Mouse (Mus musculus) midbrain, embryonic 16.5 days (tissue): ENCODE measurements at regions not wholly inside any gene's neighbourhood (a gene's known extent, or its start where the extent isn't known, plus 50 kb on each side); places are given as distances from the start of the nearest gene placed in this dataset.

Source experiments
- ATAC-seq: fragments of 200-750 bp; cut with Nextera tagmentation; 2 replicates; pipeline ENCODE4 v1.8.0; 2017; ENCODE audit warnings: moderate TSS enrichment
- H3K27ac ChIP-seq: fragments of 300-500 bp; sonication (generic); 2 replicates; pipeline ENCODE4 v1.5.1; 2014; ENCODE audit warnings: mild to moderate bottlenecking, low read length, mixed read lengths
- H3K27me3 ChIP-seq: fragments of 300-500 bp; sonication (generic); 2 replicates; pipeline ENCODE4 v1.6.1; 2014; ENCODE audit warnings: low read depth, low read length, mixed read lengths; ENCODE audit not compliant: control insufficient read depth, insufficient read depth
- H3K36me3 ChIP-seq: fragments of 300-500 bp; sonication (generic); 2 replicates; pipeline ENCODE4 v1.6.1; 2014; ENCODE audit warnings: mild to moderate bottlenecking, low read length, moderate library complexity, mixed read lengths; ENCODE audit not compliant: control insufficient read depth, insufficient read depth
- H3K4me1 ChIP-seq: fragments of 300-500 bp; sonication (generic); 2 replicates; pipeline ENCODE4 v1.6.1; 2014; ENCODE audit warnings: mild to moderate bottlenecking, low read length, mixed read lengths; ENCODE audit not compliant: control insufficient read depth, insufficient read depth
- H3K4me2 ChIP-seq: fragments of 300-500 bp; sonication (generic); 2 replicates; pipeline ENCODE4 v1.6.1; 2014; ENCODE audit warnings: mild to moderate bottlenecking, low read length, mixed read lengths
- H3K4me3 ChIP-seq: fragments of 300-500 bp; sonication (generic); 2 replicates; pipeline ENCODE4 v1.5.1; 2014; ENCODE audit warnings: low read depth, mild to moderate bottlenecking, low read length, moderate library complexity, mixed read lengths
- H3K9ac ChIP-seq: fragments of 300-500 bp; sonication (generic); 2 replicates; pipeline ENCODE4 v1.6.1; 2014; ENCODE audit warnings: low read depth, low read length, mixed read lengths
- H3K9me3 ChIP-seq: fragments of 300-500 bp; sonication (generic); replicated peaks from 2 replicates; pipeline ENCODE4 v1.6.1; 2014; ENCODE audit warnings: mild to moderate bottlenecking, low read length, mixed read lengths; ENCODE audit not compliant: control insufficient read depth, poor library complexity, severe bottlenecking
- WGBS: fragments of 180-500 bp; shearing (Covaris S2); extraction: QIAGEN DNeasy Blood & Tissue Kit; methylation state at CpG from one replicate; pipeline ENCODE4 v1.1.7; 2014; 5-methylcytosine and 5-hydroxymethylcytosine counted together

DNA sequence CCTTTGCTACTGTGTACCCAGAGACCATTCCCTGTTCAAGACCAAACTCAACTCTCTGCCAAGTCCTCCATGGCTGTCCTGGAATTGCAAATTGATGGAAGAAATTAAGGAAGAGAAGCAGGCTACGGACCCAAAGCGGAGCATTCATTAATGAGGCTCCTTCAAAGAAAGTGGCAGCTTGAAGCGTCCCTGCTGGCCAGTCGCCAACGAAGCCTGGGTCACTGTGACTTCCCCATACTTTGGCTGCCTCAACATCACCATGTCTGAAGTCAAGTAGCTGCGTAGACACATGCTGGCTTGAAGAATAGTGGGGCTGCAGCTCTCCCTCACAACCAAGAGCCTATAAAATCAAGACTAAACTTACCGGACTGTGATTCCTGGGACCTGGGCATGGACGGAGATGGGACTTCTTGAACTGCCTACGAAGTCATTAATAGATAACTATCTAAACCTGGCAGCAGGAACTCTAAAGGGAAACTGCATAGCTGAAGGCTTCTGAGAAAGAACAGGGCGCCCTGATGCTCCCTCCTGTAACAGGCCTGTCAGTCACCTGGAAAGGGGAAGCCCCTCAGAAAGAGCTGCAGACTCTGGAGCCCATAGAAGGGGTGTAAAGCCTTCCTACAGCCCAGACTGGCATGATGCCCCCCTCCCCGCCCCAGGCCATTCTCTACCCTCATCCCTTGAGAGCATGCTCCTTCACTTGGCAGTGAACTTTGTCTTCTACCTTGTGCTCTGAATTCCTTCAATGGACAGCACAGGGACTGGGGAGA, 116.0 kb upstream of the Selenok start:
- H3K4me1 ChIP-seq: no peaks in the 10 kb centered on the region
- no peak overlapping the region for H3K27ac ChIP-seq
- H3K9ac ChIP-seq: no peak overlapping the region
- no peaks in the 10 kb centered on the region for H3K36me3 ChIP-seq
- H3K4me3 ChIP-seq: no peak overlapping the region
- no peaks in the 10 kb centered on the region for H3K27me3 ChIP-seq
- H3K4me2 ChIP-seq: no peak overlapping the region
- no peak for ATAC-seq
- no peaks in the 10 kb centered on the region for H3K9me3 ChIP-seq
- 77% methylated on average over 11 of the region's 11 CpGs for WGBS

DNA sequence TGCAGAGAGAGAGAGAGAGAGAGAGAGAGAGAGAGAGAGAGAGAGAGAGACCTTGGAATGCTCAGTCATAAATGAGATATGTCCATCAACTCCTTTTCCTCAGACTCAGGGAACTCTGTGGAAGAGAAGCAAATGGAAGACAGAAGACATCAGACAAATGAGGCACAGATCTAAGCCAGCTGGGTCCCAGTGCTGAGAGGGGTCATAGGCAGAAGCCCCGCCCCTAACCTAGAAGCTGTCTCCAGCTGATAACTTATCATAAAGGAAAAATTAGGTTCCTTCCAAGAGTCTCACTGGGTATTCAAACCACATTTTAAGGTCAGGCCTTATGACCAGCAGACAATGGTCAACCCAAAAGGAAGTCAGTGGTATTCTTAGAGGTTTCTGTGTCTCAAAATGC, 106.1 kb upstream of the Selenok start:
- Histone ChIP-seq H3K36me3 (no peaks in the 10 kb centered on the region), H3K4me2 (no peak overlapping the region), H3K9me3 (no peaks in the 10 kb centered on the region), H3K4me3 (no peak overlapping the region), H3K9ac (no peak overlapping the region), H3K27me3 (no peaks in the 10 kb centered on the region), H3K4me1 (no peaks in the 10 kb centered on the region), H3K27ac (no peak overlapping the region)
- WGBS: 94% methylated on average over 1 of the region's 1 CpGs
- ATAC-seq: no peak

GRCm38 (mm10) chr14:29866455-29867275, 101.4 kb upstream of the Selenok start:
- H3K9me3 ChIP-seq: no peaks in the 10 kb centered on the region
- H3K4me1 ChIP-seq: no peaks in the 10 kb centered on the region
- no peak overlapping the region for H3K4me2 ChIP-seq
- H3K9ac ChIP-seq: no peak overlapping the region
- no peaks in the 10 kb centered on the region for H3K36me3 ChIP-seq
- WGBS: 90% methylated on average over 7 of the region's 7 CpGs
- no peak for ATAC-seq
- no peak overlapping the region for H3K27ac ChIP-seq
- no peaks in the 10 kb centered on the region for H3K27me3 ChIP-seq
- no peak overlapping the region for H3K4me3 ChIP-seq

DNA sequence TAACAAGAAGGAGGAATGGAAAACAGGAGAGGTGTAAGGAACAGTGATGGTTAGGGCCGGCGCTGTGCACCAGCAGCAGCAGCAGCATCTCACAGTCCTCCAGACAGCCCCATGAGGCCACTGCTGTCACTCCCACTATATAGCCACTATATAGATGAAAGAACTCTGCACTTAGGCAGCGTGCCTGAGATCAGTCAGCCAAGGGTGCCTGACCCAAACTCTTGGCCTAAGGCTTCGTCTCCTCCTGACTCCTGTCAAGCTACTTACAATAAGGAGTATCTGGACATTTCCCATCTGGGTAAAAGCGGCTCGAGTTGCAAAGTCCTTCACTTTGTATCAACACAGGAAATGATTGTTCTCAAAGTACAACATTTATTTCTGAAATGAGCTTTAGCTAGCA, 100.8 kb upstream of the Selenok start:
- Histone ChIP-seq H3K27me3 (no peaks in the 10 kb centered on the region), H3K9ac (no peak overlapping the region), H3K9me3 (no peaks in the 10 kb centered on the region), H3K4me3 (no peak overlapping the region), H3K27ac (no peak overlapping the region), H3K36me3 (no peaks in the 10 kb centered on the region), H3K4me2 (no peak overlapping the region), H3K4me1 (no peaks in the 10 kb centered on the region)
- WGBS: 76% methylated on average over 6 of the region's 6 CpGs
- ATAC-seq: no peak

DNA sequence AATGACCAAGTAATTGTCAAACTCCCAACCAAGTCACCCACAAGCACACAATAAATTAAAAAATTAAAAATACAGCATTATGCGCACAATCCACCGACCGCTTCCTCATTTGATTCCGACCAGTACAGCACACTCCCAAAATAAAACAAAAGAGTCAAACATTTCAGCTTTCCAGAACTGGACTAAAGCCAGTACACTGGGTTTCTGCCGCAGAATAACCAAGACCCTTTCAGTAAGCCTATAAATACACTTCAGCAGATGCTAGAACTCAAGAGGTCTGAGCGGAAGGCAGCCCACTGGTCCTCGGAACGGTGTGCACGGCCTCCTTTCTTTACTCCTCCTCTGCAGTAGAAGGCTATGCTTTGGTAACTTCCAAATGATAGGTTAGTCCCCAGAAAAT, 98.2 kb upstream of the Selenok start:
- Histone ChIP-seq H3K9me3 (no peaks in the 10 kb centered on the region), H3K9ac (no peak overlapping the region), H3K4me3 (no peak overlapping the region), H3K27me3 (no peaks in the 10 kb centered on the region), H3K27ac (no peak overlapping the region), H3K36me3 (no peaks in the 10 kb centered on the region), H3K4me2 (no peak overlapping the region), H3K4me1 (no peaks in the 10 kb centered on the region)
- ATAC-seq: no peak
- 86% methylated on average over 9 of the region's 9 CpGs for WGBS

DNA sequence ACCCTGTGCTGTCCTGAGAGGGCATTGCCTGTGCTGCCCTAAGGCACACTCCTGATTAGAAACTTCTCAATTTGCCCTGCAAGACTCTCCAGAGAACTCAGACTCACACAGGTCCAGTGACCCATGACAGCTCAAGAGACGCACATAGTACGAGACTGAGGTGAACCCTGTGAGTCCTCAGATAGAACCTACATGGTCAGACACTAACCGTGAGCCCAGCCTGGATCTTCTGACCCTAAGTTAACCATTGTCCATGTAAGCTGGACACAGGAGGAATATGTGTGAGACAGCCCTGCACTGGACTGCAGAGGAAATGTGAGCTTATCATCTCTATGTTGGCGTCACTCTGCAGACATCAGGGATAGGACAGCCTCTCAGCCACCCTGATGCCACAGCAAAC, 91.4 kb upstream of the Selenok start:
- Histone ChIP-seq H3K4me2 (no peak overlapping the region), H3K4me1 (no peaks in the 10 kb centered on the region), H3K27me3 (no peaks in the 10 kb centered on the region), H3K4me3 (no peak overlapping the region), H3K27ac (no peak overlapping the region), H3K9me3 (no peaks in the 10 kb centered on the region), H3K36me3 (no peaks in the 10 kb centered on the region), H3K9ac (no peak overlapping the region)
- ATAC-seq: no peak
- 90% methylated on average over 4 of the region's 4 CpGs for WGBS

DNA sequence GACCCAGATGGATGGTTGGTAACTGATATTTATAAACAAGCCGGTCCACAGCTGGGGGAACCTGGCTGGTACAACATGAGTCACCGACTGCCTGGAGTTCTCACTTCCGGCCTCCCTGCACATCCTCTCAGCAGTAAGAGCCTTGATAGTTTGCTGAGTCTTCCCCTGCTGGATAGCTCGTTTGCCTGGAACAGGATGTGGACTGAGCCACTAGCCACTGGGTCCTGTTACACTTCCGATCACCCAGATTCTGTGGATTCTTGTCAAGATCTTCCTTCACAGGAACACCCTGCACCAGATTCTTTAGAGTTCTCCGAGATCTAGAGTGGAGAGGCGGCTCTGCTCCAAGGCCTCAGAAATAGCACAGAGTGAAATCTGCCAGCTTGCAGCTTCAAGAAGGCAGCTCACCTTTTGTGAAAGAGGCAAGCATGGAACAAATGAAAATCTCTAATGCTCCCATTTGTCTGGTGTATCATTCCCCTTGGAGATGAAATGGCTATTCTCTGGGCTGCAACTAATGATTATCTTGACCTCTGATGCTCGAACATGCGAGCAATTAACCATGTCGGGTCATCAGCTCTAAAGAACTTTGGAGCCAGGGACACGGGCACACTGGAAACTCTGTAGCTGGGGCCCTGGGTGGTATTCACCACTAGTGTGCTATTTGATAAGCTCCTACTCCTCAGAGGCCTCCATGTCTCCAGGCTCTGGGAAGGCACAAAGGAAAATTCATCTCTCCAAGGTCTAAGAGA, 90.3 kb upstream of the Selenok start:
- Histone ChIP-seq H3K9ac (no peak overlapping the region), H3K4me3 (no peak overlapping the region), H3K9me3 (no peaks in the 10 kb centered on the region), H3K4me1 (no peaks in the 10 kb centered on the region), H3K4me2 (no peak overlapping the region), H3K27me3 (no peaks in the 10 kb centered on the region), H3K36me3 (no peaks in the 10 kb centered on the region), H3K27ac (no peak overlapping the region)
- ATAC-seq: no peak
- WGBS: 77% methylated on average over 11 of the region's 11 CpGs

DNA sequence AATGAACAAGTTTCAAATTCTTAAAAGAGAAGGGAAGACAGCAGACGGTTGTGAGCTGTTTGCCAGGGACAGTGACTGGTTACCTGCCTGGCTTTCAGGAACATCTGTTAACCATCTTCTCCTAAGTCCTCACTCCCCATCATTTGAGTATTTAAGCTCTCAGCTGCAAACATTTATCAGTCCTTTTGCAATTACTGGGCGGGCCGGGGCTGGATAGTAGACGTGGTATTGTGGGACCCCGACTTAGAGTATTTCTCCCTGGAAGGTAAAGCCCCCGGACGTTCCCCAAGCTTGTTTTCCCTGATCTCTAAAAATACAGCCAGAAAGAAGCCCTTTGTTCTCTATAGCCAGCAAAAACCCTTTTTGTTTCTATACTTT, 89.7 kb upstream of the Selenok start:
- WGBS: 89% methylated on average over 7 of the region's 7 CpGs

DNA sequence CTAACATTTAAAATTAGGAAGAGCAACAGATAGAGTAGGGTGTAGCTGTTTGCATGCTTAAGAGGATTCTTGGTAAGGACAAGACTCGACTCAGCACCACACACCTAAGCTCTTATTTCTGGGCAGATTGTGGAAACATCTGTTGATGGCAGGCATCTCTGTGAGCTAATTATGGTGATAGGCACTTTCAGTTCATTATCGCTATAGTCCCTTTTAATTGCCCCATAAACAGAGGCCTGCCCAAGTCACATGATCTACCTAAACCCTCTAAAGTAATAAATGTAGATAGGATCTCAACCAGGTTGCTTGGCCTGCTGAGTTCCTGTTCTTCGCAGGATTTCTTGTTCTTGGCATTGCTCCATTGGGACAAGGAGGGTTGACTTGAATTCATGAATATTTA, 88.8 kb upstream of the Selenok start:
- Histone ChIP-seq H3K4me1 (no peaks in the 10 kb centered on the region), H3K36me3 (no peaks in the 10 kb centered on the region), H3K27ac (no peak overlapping the region), H3K27me3 (no peaks in the 10 kb centered on the region), H3K9ac (no peak overlapping the region), H3K4me3 (no peak overlapping the region), H3K9me3 (no peaks in the 10 kb centered on the region), H3K4me2 (no peak overlapping the region)
- no peak for ATAC-seq
- WGBS: 91% methylated on average over 3 of the region's 3 CpGs

More for the DNA sequence above, 89.7 kb upstream of the Selenok start:
- Histone ChIP-seq H3K9me3 (no peaks in the 10 kb centered on the region), H3K4me3 (no peak overlapping the region), H3K4me1 (no peaks in the 10 kb centered on the region), H3K27me3 (no peaks in the 10 kb centered on the region), H3K36me3 (no peaks in the 10 kb centered on the region), H3K9ac (no peak overlapping the region), H3K27ac (no peak overlapping the region), H3K4me2 (no peak overlapping the region)
- ATAC-seq: no peak
